Mouse (Mus musculus): Measurements from ENCODE around the gene Cdh4. TPM values are rescaled to one million over a fixed set of nuclear protein-coding genes. Genes with fewer than 3 reads are reported as not detected.

Gene Cdh4
- total RNA-seq, 2 experiments from 2014 or later, result 1.1 TPM

- no peak for DNase-seq
- intact Hi-C loops (cut with DNase I), result loop anchor here (10.0 kb wide), 1 partner anchor 341 kb away; the partner anchor contains the start of gene Rps21
Measured at GRCm38 (mm10) chr2:179913349-179913748, 471.1 kb downstream of the Cdh4 start.

- DNase-seq, result no peak
- intact Hi-C loops (cut with DNase I), result loop anchor here (10.0 kb wide), 1 partner anchor 341 kb away; the partner anchor contains the start of gene Rps21
Measured at GRCm38 (mm10) chr2:179914246-179914645, 472.0 kb downstream of the Cdh4 start.

- intact Hi-C loops (cut with DNase I), result loop anchor here (1.0 to 10.0 kb wide), 5 partner anchors 55 to 338 kb away; partner anchors contain the start of gene Rps21
- DNase-seq, result peak; percentile 70 to 79
Measured at GRCm38 (mm10) chr2:179916877-179917673, 474.8 kb downstream of the Cdh4 start.

GRCm38 (mm10) chr2:179920042-179920441 lies 477.8 kb downstream of the Cdh4 start:
- DNase-seq, result peak; percentile 15 to 34
- intact Hi-C loops (cut with DNase I), result no loop called here

GRCm38 (mm10) chr2:179921021-179921653 lies 478.9 kb downstream of the Cdh4 start:
- intact Hi-C loops (cut with DNase I), result no loop called here
- DNase-seq, result no peak

GRCm38 (mm10) chr2:179924038-179924437 lies 481.8 kb downstream of the Cdh4 start:
- DNase-seq, result no peak
- intact Hi-C loops (cut with DNase I), result no loop called here

GRCm38 (mm10) chr2:179929166-179929565 lies 486.9 kb downstream of the Cdh4 start:
- intact Hi-C loops (cut with DNase I), result no loop called here
- DNase-seq, result no peak

GRCm38 (mm10) chr2:179931741-179932140 lies 489.5 kb downstream of the Cdh4 start:
- intact Hi-C loops (cut with DNase I), result no loop called here
- DNase-seq, result no peak

- DNase-seq, result no peak
- intact Hi-C loops (cut with DNase I), result no loop called here
Measured at GRCm38 (mm10) chr2:179934165-179934564, 491.9 kb downstream of the Cdh4 start.

- intact Hi-C loops (cut with DNase I), result no loop called here
- DNase-seq, result no peak
Measured at GRCm38 (mm10) chr2:179937091-179937490, 494.9 kb downstream of the Cdh4 start.

GRCm38 (mm10) chr2:179941696-179942095 lies 499.5 kb downstream of the Cdh4 start:
- DNase-seq, result no peak
- intact Hi-C loops (cut with DNase I), result no loop called here

- intact Hi-C loops (cut with DNase I), result no loop called here
- DNase-seq, result no peak
Measured at GRCm38 (mm10) chr2:179945051-179945450, 502.8 kb downstream of the Cdh4 start.

GRCm38 (mm10) chr2:179946496-179946895 lies 504.3 kb downstream of the Cdh4 start:
- intact Hi-C loops (cut with DNase I), result no loop called here
- DNase-seq, result no peak

GRCm38 (mm10) chr2:179947607-179948006 lies 505.4 kb downstream of the Cdh4 start:
- no peak for DNase-seq
- intact Hi-C loops (cut with DNase I), result no loop called here

- no peak for DNase-seq
Measured at GRCm38 (mm10) chr2:179948820-179949219, 506.6 kb downstream of the Cdh4 start.

More at GRCm38 (mm10) chr2:179948820-179949219, 506.6 kb downstream of the Cdh4 start:
- intact Hi-C loops (cut with DNase I), result no loop called here

Data from heart, postnatal 14 days (tissue).